Mouse (Mus musculus): ENCODE measurements at regions not wholly inside any gene's neighbourhood (a gene's known extent, or its start where the extent isn't known, plus 50 kb on each side); places are given as distances from the start of the nearest gene placed in this dataset.

- H3K9ac ChIP-seq = no peak overlapping the region
- no peak overlapping the region for H3K27ac ChIP-seq
- no peaks in the 10 kb centered on the region for H3K36me3 ChIP-seq
- H3K4me3 ChIP-seq = no peak overlapping the region
- ATAC-seq (ENCODE audit: low FRiP score) = no peak
- peaks cover 11% of the 10 kb centered on the region; the same call in 1 of the 2 replicates for H3K4me1 ChIP-seq (replicated peaks)
- no peaks in the 10 kb centered on the region for H3K9me3 ChIP-seq
- no peaks in the 10 kb centered on the region for H3K27me3 ChIP-seq
- WGBS = 84% methylated on average over 4 of the region's 4 CpGs
- no peak overlapping the region for H3K4me2 ChIP-seq
Observed at GRCm38 (mm10) chr4:47697071-47697470, 222.6 kb downstream of the Sec61b start.

GRCm38 (mm10) chr4:47698514-47698913 lies 224.1 kb downstream of the Sec61b start:
- WGBS = 51% methylated on average over 4 of the region's 4 CpGs

GRCm38 (mm10) chr4:47698926-47699325 lies 224.5 kb downstream of the Sec61b start:
- Histone ChIP-seq H3K36me3 (no peaks in the 10 kb centered on the region), H3K4me3 (no peak overlapping the region), H3K9ac (no peak overlapping the region), H3K9me3 (no peaks in the 10 kb centered on the region), H3K4me2 (no peak overlapping the region), H3K27ac (peak overlapping the region; percentile 74), H3K27me3 (no peaks in the 10 kb centered on the region), H3K4me1 (replicated peaks) (peaks cover 11% of the 10 kb centered on the region; the same call in 1 of the 2 replicates)
- ATAC-seq (ENCODE audit: low FRiP score) = peak; percentile 74
- WGBS = 33% methylated on average over 4 of the region's 4 CpGs

More at GRCm38 (mm10) chr4:47698514-47698913, 224.1 kb downstream of the Sec61b start:
- Histone ChIP-seq H3K9ac (no peak overlapping the region), H3K27ac (peak overlapping the region; percentile 74), H3K4me3 (no peak overlapping the region), H3K27me3 (no peaks in the 10 kb centered on the region), H3K4me2 (no peak overlapping the region), H3K36me3 (no peaks in the 10 kb centered on the region), H3K4me1 (replicated peaks) (peaks cover 11% of the 10 kb centered on the region; the same call in 1 of the 2 replicates), H3K9me3 (no peaks in the 10 kb centered on the region)
- ATAC-seq (ENCODE audit: low FRiP score) = peak; percentile 73

- no peak for ATAC-seq (ENCODE audit: low FRiP score)
- Histone ChIP-seq H3K4me2 (no peak overlapping the region), H3K4me1 (replicated peaks) (peaks cover 8% of the 10 kb centered on the region; the same call in 1 of the 2 replicates), H3K36me3 (no peaks in the 10 kb centered on the region), H3K27ac (no peak overlapping the region), H3K9me3 (no peaks in the 10 kb centered on the region), H3K9ac (no peak overlapping the region), H3K27me3 (no peaks in the 10 kb centered on the region), H3K4me3 (no peak overlapping the region)
- 80% methylated on average over 2 of the region's 2 CpGs for WGBS
Observed at GRCm38 (mm10) chr4:47703501-47703900, 229.0 kb downstream of the Sec61b start.

- WGBS = 87% methylated on average over 4 of the region's 4 CpGs
- no peak for ATAC-seq (ENCODE audit: low FRiP score)
- no peaks in the 10 kb centered on the region for H3K36me3 ChIP-seq
Observed at GRCm38 (mm10) chr4:47704607-47705006, 230.1 kb downstream of the Sec61b start.

GRCm38 (mm10) chr4:47707966-47708365 lies 233.5 kb downstream of the Sec61b start:
- ATAC-seq (ENCODE audit: low FRiP score) = no peak
- no peaks in the 10 kb centered on the region for H3K4me1 ChIP-seq (replicated peaks)

More at GRCm38 (mm10) chr4:47704607-47705006, 230.1 kb downstream of the Sec61b start:
- no peaks in the 10 kb centered on the region for H3K4me1 ChIP-seq (replicated peaks)
- H3K9ac ChIP-seq = no peak overlapping the region
- no peak overlapping the region for H3K4me2 ChIP-seq
- H3K9me3 ChIP-seq = no peaks in the 10 kb centered on the region
- H3K27ac ChIP-seq = no peak overlapping the region
- H3K27me3 ChIP-seq = no peaks in the 10 kb centered on the region
- no peak overlapping the region for H3K4me3 ChIP-seq

GRCm38 (mm10) chr4:47713387-47713786 lies 238.9 kb downstream of the Sec61b start:
- H3K9me3 ChIP-seq = no peaks in the 10 kb centered on the region
- H3K27me3 ChIP-seq = no peaks in the 10 kb centered on the region
- no peaks in the 10 kb centered on the region for H3K36me3 ChIP-seq
- ATAC-seq (ENCODE audit: low FRiP score) = no peak
- no peak overlapping the region for H3K9ac ChIP-seq
- H3K4me3 ChIP-seq = no peak overlapping the region
- no peak overlapping the region for H3K4me2 ChIP-seq
- H3K27ac ChIP-seq = no peak overlapping the region
- peaks cover 4% of the 10 kb centered on the region; the same call in 1 of the 2 replicates for H3K4me1 ChIP-seq (replicated peaks)
- 61% methylated on average over 7 of the region's 7 CpGs for WGBS

More at GRCm38 (mm10) chr4:47707966-47708365, 233.5 kb downstream of the Sec61b start:
- H3K4me2 ChIP-seq = no peak overlapping the region
- no peaks in the 10 kb centered on the region for H3K36me3 ChIP-seq
- no peak overlapping the region for H3K27ac ChIP-seq
- no peaks in the 10 kb centered on the region for H3K27me3 ChIP-seq
- H3K4me3 ChIP-seq = no peak overlapping the region
- H3K9me3 ChIP-seq = no peaks in the 10 kb centered on the region
- no peak overlapping the region for H3K9ac ChIP-seq

GRCm38 (mm10) chr4:47724331-47725004 lies 250.0 kb downstream of the Sec61b start:
- Histone ChIP-seq H3K36me3 (no peaks in the 10 kb centered on the region), H3K9me3 (peaks cover 8% of the 10 kb centered on the region; the same call in 1 of the 2 replicates), H3K27me3 (peaks cover 11% of the 10 kb centered on the region; the same call in 1 of the 2 replicates), H3K4me3 (no peak overlapping the region), H3K9ac (no peak overlapping the region), H3K4me2 (peak overlapping the region; percentile 4; the same call in 1 of the 2 replicates), H3K4me1 (replicated peaks) (peaks cover 8% of the 10 kb centered on the region), H3K27ac (no peak overlapping the region)
- 8% methylated on average over 8 of the region's 8 CpGs for WGBS
- no peak for ATAC-seq (ENCODE audit: low FRiP score)

GRCm38 (mm10) chr4:47725005-47725340 lies 250.5 kb downstream of the Sec61b start:
- H3K36me3 ChIP-seq = no peaks in the 10 kb centered on the region
- 6% methylated on average over 3 of the region's 3 CpGs for WGBS
- peaks cover 7% of the 10 kb centered on the region; the same call in 1 of the 2 replicates for H3K9me3 ChIP-seq
- no peak overlapping the region for H3K4me3 ChIP-seq
- ATAC-seq (ENCODE audit: low FRiP score) = no peak
- H3K4me1 ChIP-seq (replicated peaks) = peaks cover 8% of the 10 kb centered on the region
- H3K27me3 ChIP-seq = peaks cover 11% of the 10 kb centered on the region; the same call in 1 of the 2 replicates
- H3K4me2 ChIP-seq = peak overlapping the region; percentile 4; the same call in 1 of the 2 replicates
- H3K9ac ChIP-seq = no peak overlapping the region
- H3K27ac ChIP-seq = no peak overlapping the region

GRCm38 (mm10) chr4:47746498-47747190 lies 272.2 kb downstream of the Sec61b start:
- Histone ChIP-seq H3K4me2 (no peak overlapping the region), H3K36me3 (no peaks in the 10 kb centered on the region), H3K27ac (no peak overlapping the region), H3K4me3 (no peak overlapping the region), H3K4me1 (replicated peaks) (no peaks in the 10 kb centered on the region), H3K27me3 (no peaks in the 10 kb centered on the region), H3K9me3 (no peaks in the 10 kb centered on the region), H3K9ac (no peak overlapping the region)
- WGBS = 86% methylated on average over 8 of the region's 8 CpGs
- ATAC-seq (ENCODE audit: low FRiP score) = no peak

- no peak overlapping the region for H3K9ac ChIP-seq
- H3K27ac ChIP-seq = peak overlapping the region; percentile 48; the same call in 1 of the 2 replicates
- WGBS = 37% methylated on average over 6 of the region's 6 CpGs
- H3K9me3 ChIP-seq = 0 out of 2 replicates have a peak, but pooled peaks cover 2% of the 10 kb centered on the region
- H3K36me3 ChIP-seq = no peaks in the 10 kb centered on the region
- no peak overlapping the region for H3K4me3 ChIP-seq
- no peaks in the 10 kb centered on the region for H3K27me3 ChIP-seq
- H3K4me1 ChIP-seq (replicated peaks) = peaks cover 18% of the 10 kb centered on the region
- ATAC-seq (ENCODE audit: low FRiP score) = peak; percentile 89
- H3K4me2 ChIP-seq = no peak overlapping the region
Observed at GRCm38 (mm10) chr4:47772230-47772920, 272.6 kb upstream of the Nr4a3 start.

GRCm38 (mm10) chr4:47774664-47775063 lies 270.3 kb upstream of the Nr4a3 start:
- Histone ChIP-seq H3K9me3 (no peaks in the 10 kb centered on the region), H3K36me3 (no peaks in the 10 kb centered on the region)

More at GRCm38 (mm10) chr4:47774664-47775063, 270.3 kb upstream of the Nr4a3 start:
- Histone ChIP-seq H3K4me3 (no peak overlapping the region), H3K27me3 (no peaks in the 10 kb centered on the region), H3K4me2 (no peak overlapping the region), H3K9ac (no peak overlapping the region), H3K4me1 (replicated peaks) (peaks cover 18% of the 10 kb centered on the region), H3K27ac (no peak overlapping the region)
- no peak for ATAC-seq (ENCODE audit: low FRiP score)
- WGBS = 90% methylated on average over 5 of the region's 5 CpGs
